Mouse (Mus musculus) ES-Bruce4 (cell line): Measurements from ENCODE around the gene Vmn1r188. TPM values are rescaled to one million over a fixed set of nuclear protein-coding genes. Genes with fewer than 3 reads are reported as not detected.

Experiments used
- H3K27ac ChIP-seq: 2 replicates; pipeline ENCODE4 v1.5.1; 2012; ENCODE audit warnings: low read length, inconsistent platforms; ENCODE audit not compliant: insufficient read depth
- H3K27me3 ChIP-seq: 2 replicates; pipeline ENCODE4 v1.6.1; 2012; ENCODE audit warnings: mild to moderate bottlenecking, low read length, inconsistent platforms; ENCODE audit not compliant: control insufficient read depth, poor library complexity, insufficient read depth, severe bottlenecking
- H3K36me3 ChIP-seq: 2 replicates; pipeline ENCODE4 v1.6.1; 2012; ENCODE audit warnings: inconsistent platforms, mild to moderate bottlenecking, low read length, moderate library complexity; ENCODE audit not compliant: control insufficient read depth, poor library complexity, insufficient read depth, severe bottlenecking
- H3K4me1 ChIP-seq: one replicate; pipeline ENCODE4 v1.8.1; 2011; ENCODE audit warnings: low read length; ENCODE audit not compliant: control insufficient read depth, insufficient read depth
- H3K4me3 ChIP-seq: 2 replicates; pipeline ENCODE4 v1.5.1; 2011; ENCODE audit warnings: low read depth, mild to moderate bottlenecking, low read length
- H3K9ac ChIP-seq: 2 replicates; pipeline ENCODE4 v1.6.1; 2012; ENCODE audit warnings: low read depth, mild to moderate bottlenecking, inconsistent platforms; ENCODE audit not compliant: poor library complexity, severe bottlenecking
- H3K9me3 ChIP-seq: replicated peaks from 2 replicates; pipeline ENCODE4 v1.6.1; 2012; ENCODE audit warnings: mild to moderate bottlenecking, low read length, inconsistent platforms; ENCODE audit not compliant: control insufficient read depth, poor library complexity, insufficient read depth, severe bottlenecking
- CTCF ChIP-seq: IDR thresholded peaks from one replicate; pipeline ENCODE4 v1.8.1; 2011; ENCODE audit warnings: low read depth, low read length
- EP300 ChIP-seq: IDR thresholded peaks from 2 replicates; pipeline ENCODE4 v1.6.1; 2011; ENCODE audit warnings: low read depth, low read length; ENCODE audit not compliant: insufficient read depth
- POLR2A ChIP-seq: IDR thresholded peaks from one replicate; pipeline ENCODE4 v1.8.1; 2011; ENCODE audit warnings: low read length; ENCODE audit not compliant: insufficient read depth
- polyA plus RNA-seq: library from polyadenylated mRNA; stranded (reverse); fragments of >200 nt; gene quantifications from 2 replicates; pipeline ENCODE4 v1.2.4, GENCODE M21; 2011; ENCODE audit warnings: low read depth; ENCODE audit not compliant: missing spikeins, insufficient read depth, insufficient read length

Gene Vmn1r188
- polyA plus RNA-seq, 1 experiment: not detected

DNA sequence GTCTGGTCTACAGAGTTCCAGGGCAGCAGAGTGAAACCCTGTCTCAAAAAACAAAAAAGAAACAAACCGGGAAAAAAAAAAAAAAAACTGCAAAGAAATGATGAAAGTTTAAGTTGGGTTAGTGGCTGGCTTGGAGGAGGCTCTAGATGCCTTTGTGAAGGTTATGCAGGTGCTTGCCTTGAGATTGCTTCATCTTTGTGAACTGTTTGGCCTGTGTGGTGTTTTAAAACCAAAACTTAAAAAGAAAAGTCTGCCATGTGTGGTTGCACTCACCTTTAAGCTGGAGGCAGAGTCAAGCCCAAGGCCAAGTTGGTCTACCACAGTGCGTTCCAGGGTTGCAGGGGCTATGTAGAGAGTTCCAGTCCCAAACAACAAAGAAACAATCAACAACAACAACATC lies 35.2 kb upstream of the Vmn1r188 start:
- no peaks in the 10 kb centered on the region for H3K27me3 ChIP-seq
- no peak overlapping the region for H3K9ac ChIP-seq
- H3K9me3 ChIP-seq: no peaks in the 10 kb centered on the region
- H3K4me1 ChIP-seq: peaks cover 1% of the 10 kb centered on the region
- H3K36me3 ChIP-seq: no peaks in the 10 kb centered on the region
- TF ChIP-seq EP300: no peak
- TF ChIP-seq POLR2A: no peak
- no peak for TF ChIP-seq CTCF
- no peak overlapping the region for H3K27ac ChIP-seq
- no peak overlapping the region for H3K4me3 ChIP-seq

DNA sequence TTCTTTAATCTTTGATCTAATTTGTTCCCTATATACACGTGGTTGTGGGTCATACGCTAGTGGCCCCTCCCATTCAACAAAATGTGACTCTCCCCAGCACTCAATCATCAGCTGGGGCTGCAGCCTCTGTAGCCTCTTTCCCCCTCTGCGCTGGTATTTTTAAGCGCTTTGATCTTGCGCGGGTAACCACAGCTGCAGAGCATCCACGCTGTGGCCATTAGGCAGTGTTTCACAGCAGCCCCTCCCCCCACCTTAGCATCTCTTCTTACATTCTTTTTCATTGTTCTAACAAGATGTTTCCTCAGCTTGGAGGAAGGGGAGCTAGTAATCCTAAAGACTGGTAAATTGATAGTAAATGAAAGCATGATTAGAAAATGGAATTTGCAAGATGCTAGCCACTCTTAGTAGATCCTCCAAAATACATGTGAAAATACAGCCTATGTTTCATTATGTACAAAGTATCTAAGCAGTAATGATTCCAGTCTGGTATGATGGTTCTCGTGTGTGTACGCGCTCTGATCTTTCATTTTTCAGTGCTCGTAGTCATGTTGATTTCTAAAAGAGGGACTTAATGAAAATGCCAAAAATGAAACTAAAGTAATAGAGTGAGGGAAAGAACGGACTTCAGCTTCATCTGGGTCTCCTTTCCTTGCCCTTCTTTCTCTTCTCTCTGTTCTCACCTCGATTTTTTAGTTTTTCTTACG lies 34.4 kb upstream of the Vmn1r188 start:
- H3K9ac ChIP-seq: no peak overlapping the region
- no peaks in the 10 kb centered on the region for H3K9me3 ChIP-seq
- no peak overlapping the region for H3K27ac ChIP-seq
- TF ChIP-seq CTCF (no peak), EP300 (0 out of 2 replicates have a peak, but pooled peaks have one; percentile 19)
- no peaks in the 10 kb centered on the region for H3K36me3 ChIP-seq
- no peak overlapping the region for H3K4me3 ChIP-seq
- H3K4me1 ChIP-seq: peaks cover 1% of the 10 kb centered on the region
- H3K27me3 ChIP-seq: no peaks in the 10 kb centered on the region

DNA sequence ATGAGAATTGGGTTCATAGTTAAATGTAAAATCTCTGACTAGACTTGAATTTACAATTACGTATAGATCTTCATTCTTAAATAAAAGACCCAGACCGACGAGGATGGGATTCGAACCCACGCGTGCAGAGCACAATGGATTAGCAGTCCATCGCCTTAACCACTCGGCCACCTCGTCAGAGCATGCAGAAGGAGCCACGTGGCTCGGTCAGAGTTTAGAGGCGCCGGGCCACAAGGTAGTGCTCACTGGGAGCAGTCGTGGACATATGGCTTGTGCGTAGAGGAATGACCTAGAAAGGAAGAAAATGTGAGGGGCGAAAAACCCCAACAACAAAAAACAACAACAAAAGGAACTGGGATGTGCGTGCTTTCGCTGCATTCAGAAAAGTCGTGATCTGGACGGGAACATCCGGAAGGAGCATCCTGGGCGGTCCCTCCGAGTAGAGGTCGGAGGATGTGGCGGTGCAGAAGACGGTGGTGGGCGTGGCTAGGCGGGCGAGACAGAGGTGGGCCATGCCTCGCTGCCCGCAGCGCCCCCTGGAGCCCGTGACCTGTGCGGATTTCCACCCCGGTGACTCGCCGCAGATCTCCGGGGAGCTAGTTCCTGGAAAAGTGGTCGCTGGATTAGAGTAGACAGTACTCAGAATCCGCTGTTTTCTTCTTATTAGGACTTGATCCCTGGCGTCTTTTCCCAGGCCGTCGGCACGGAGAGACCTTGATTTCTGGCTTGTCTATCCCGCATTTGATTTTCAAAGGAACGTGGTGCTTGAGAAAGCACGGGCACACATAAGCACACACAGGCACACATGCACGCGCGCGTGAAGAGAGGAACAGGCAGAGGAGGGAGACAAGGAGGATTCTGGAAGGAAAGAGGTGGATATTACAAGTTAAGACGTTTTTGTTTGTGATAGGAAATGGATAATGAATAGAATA lies 33.4 kb upstream of the Vmn1r188 start:
- no peaks in the 10 kb centered on the region for H3K9me3 ChIP-seq
- no peaks in the 10 kb centered on the region for H3K36me3 ChIP-seq
- no peaks in the 10 kb centered on the region for H3K27me3 ChIP-seq
- peaks cover 1% of the 10 kb centered on the region for H3K4me1 ChIP-seq
- H3K9ac ChIP-seq: peak overlapping the region; percentile 54
- H3K4me3 ChIP-seq: peak overlapping the region; percentile 93
- peak overlapping the region; percentile 15; the same call in 1 of the 2 replicates for H3K27ac ChIP-seq
- no peak for TF ChIP-seq POLR2A
- peak; percentile 62 for TF ChIP-seq CTCF
- no peak for TF ChIP-seq EP300

DNA sequence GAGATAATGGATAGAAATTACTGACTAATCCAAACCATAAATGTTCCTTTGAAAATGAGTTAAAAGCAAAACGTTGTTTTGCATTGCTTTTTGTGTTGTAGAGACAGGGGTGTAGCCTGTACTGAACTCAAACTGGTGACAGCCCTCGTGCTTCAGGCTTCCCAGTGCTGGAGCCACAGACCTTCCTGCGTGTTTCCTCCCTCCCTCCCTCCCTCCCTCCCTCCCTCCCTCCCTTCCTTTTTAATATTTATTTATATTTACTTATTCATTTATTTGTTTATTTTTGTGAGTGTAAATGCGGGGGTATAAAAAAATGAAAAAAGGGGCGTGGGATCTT lies 32.7 kb upstream of the Vmn1r188 start:
- Histone ChIP-seq H3K9ac (peak overlapping the region; percentile 54), H3K9me3 (no peaks in the 10 kb centered on the region), H3K27ac (no peak overlapping the region), H3K4me3 (peak overlapping the region; percentile 93), H3K4me1 (peaks cover 1% of the 10 kb centered on the region), H3K36me3 (no peaks in the 10 kb centered on the region), H3K27me3 (no peaks in the 10 kb centered on the region)
- TF ChIP-seq EP300 (no peak), CTCF (no peak), POLR2A (no peak)

DNA sequence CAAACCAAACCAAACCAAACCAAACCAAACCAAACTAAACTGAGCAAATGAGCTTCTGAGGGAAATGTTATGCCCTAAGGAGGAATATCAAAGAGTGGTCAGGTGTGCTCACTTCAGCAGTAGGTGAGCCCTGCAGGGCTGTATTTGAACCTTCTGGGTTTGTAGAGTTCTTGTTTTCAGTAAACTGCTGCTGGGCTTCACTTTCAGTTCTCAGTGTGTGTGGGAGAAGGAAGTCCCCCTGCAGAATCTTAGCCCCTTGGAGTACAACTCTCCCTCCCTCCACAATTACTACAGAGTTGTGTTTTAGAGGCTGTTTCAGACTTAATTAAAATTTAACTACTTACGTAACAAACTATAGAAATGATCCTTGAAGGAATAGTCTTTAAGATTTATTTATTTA lies 30.5 kb upstream of the Vmn1r188 start:
- Histone ChIP-seq H3K27ac (no peak overlapping the region), H3K36me3 (no peaks in the 10 kb centered on the region), H3K9ac (no peak overlapping the region), H3K4me3 (no peak overlapping the region), H3K27me3 (no peaks in the 10 kb centered on the region), H3K9me3 (0 out of 2 replicates have a peak, but pooled peaks cover 2% of the 10 kb centered on the region), H3K4me1 (no peaks in the 10 kb centered on the region)
- no peak for TF ChIP-seq EP300
- no peak for TF ChIP-seq CTCF
- TF ChIP-seq POLR2A: no peak

DNA sequence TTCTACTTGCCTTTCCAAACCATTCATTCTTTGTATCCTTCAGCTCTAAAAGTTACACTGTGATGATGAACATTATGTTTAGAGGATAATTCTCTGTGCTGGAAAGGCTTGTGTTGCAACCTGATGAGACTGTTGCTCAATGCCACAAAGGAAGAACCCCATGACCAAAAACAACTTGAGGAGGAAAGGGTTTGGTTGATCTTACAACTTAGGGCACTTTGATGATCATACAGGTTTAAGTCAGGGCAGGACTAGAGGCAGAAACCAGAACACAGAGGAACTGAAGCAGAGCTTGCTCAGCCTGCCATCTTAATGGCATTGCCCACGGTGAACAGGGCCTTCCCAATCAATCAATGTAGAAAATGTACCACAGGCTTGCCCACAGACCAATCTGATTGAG lies 22.8 kb upstream of the Vmn1r188 start:
- Histone ChIP-seq H3K27ac (no peak overlapping the region), H3K9me3 (0 out of 2 replicates have a peak, but pooled peaks cover 2% of the 10 kb centered on the region), H3K36me3 (no peaks in the 10 kb centered on the region), H3K4me3 (no peak overlapping the region), H3K9ac (no peak overlapping the region), H3K4me1 (no peaks in the 10 kb centered on the region), H3K27me3 (no peaks in the 10 kb centered on the region)
- TF ChIP-seq CTCF (no peak), POLR2A (no peak), EP300 (no peak)
